Mouse (Mus musculus): ENCODE results near the gene Bysl. TPM values are rescaled to one million over a fixed set of nuclear protein-coding genes. Genes with fewer than 3 reads are reported as not detected.
A peak's percentile ranks its signal among the peaks of the same experiment; 100 is the strongest.

The Bysl gene
- polyA plus RNA-seq, 1 experiment from 2014 or later = 19.4 TPM

DNA sequence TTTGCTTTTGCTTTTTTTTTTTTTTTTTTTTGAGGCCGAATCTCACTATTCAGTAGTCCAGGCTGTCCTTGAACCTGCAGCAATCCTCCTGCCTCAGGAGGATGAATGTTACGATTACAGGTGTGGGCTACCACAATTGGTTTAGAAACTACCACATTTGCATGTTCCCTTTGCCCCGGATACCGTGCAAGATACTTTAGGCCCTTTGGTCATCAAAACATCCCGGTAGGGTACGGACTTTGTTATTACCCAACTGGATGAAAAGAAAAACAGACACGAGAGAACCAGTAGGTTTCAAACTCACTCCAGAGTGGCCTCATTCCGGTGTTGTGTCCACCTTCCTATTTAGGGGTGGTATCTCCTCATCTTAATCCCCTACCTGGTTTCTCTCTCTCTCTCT, 22.8 kb downstream of the Bysl start:
- no peaks in the 10 kb centered on the region for H3K36me3 ChIP-seq (ENCODE audit: control insufficient read depth, insufficient read depth, low read length)
- H3K27ac ChIP-seq (ENCODE audit: low read length) = no peak overlapping the region
- H3K4me1 ChIP-seq (replicated peaks; ENCODE audit: control insufficient read depth, insufficient read depth, low read length) = no peaks in the 10 kb centered on the region
- no peak for ATAC-seq (ENCODE audit: low read depth)
- H3K27me3 ChIP-seq (ENCODE audit: control insufficient read depth, insufficient read depth, low read depth, low read length) = no peaks in the 10 kb centered on the region
- H3K4me2 ChIP-seq (ENCODE audit: low read depth, low read length) = no peak overlapping the region
- no peak overlapping the region for H3K4me3 ChIP-seq (ENCODE audit: low read length)
- H3K9me3 ChIP-seq (ENCODE audit: control insufficient read depth, low read length) = no peaks in the 10 kb centered on the region
- WGBS = 81% methylated on average over 8 of the region's 8 CpGs
- H3K9ac ChIP-seq (ENCODE audit: low read length) = no peak overlapping the region

DNA sequence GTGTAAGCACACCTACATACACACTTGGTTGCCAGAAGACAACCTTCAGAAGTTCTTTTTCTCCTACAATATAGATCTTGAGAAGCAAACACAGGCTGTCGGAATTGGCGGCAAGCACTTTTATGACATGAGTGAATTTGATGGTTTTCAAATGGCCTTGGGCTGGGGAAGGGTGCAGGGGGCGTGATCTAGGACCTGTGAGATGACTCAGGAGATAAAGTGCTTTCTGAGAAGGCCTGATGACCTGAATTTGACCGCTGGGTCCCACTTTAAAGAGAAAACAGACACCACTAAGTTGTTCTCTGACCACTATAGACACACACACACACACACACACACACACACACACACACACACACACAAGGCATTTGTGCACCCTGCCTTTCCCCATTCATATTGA, 30.3 kb downstream of the Bysl start:
- Histone ChIP-seq H3K27ac (ENCODE audit: low read length) (no peak overlapping the region), H3K4me1 (replicated peaks; ENCODE audit: control insufficient read depth, insufficient read depth, low read length) (no peaks in the 10 kb centered on the region), H3K9ac (ENCODE audit: low read length) (no peak overlapping the region), H3K27me3 (ENCODE audit: control insufficient read depth, insufficient read depth, low read depth, low read length) (no peaks in the 10 kb centered on the region), H3K36me3 (ENCODE audit: control insufficient read depth, insufficient read depth, low read length) (no peaks in the 10 kb centered on the region), H3K4me3 (ENCODE audit: low read length) (no peak overlapping the region), H3K4me2 (ENCODE audit: low read depth, low read length) (no peak overlapping the region), H3K9me3 (ENCODE audit: control insufficient read depth, low read length) (no peaks in the 10 kb centered on the region)
- ATAC-seq (ENCODE audit: low read depth) = no peak
- 77% methylated on average over 4 of the region's 4 CpGs for WGBS

DNA sequence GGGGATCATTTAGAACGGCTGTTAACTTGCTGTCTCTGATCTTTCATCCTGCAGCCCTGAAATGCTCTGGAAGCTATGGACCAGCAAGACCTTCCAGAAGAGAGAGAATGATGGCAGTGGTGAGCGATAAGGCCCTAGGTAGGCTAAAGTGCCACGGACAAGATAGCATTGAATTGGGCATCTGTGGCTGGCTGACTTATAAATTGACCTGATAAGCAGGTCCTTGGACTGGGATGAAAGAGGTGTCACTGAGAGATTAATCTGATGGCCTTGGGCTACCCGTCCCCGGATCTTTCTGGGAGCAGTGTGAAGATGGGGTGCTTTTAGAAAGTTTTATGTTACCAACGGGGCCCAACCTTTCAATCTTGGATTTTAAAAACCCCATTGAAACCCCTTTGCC, 32.6 kb downstream of the Bysl start:
- Histone ChIP-seq H3K4me3 (ENCODE audit: low read length) (no peak overlapping the region), H3K4me1 (replicated peaks; ENCODE audit: control insufficient read depth, insufficient read depth, low read length) (peaks cover 3% of the 10 kb centered on the region; the same call in 1 of the 2 replicates), H3K27me3 (ENCODE audit: control insufficient read depth, insufficient read depth, low read depth, low read length) (no peaks in the 10 kb centered on the region), H3K9ac (ENCODE audit: low read length) (no peak overlapping the region), H3K36me3 (ENCODE audit: control insufficient read depth, insufficient read depth, low read length) (no peaks in the 10 kb centered on the region), H3K4me2 (ENCODE audit: low read depth, low read length) (no peak overlapping the region), H3K27ac (ENCODE audit: low read length) (no peak overlapping the region), H3K9me3 (ENCODE audit: control insufficient read depth, low read length) (no peaks in the 10 kb centered on the region)
- 79% methylated on average over 6 of the region's 6 CpGs for WGBS
- ATAC-seq (ENCODE audit: low read depth) = no peak

DNA sequence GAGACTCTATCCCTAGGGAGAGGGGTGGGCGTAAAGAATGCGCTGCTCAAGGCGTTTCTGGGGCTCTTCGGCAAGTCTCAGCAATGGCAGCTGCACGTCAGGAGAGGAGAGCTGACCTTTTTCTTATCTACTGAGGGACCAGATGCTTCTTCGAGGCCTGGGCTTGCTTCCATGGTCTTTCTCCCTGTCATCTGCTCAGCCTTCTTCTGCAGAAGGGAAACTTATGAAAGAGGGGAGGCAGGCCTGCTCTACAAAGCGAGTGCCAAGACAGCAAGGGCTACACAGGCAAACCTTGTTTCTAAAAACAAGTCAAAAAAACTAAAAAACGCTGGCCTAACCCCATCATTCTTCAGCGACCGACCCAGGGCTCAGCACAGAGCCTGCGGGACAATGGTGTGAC, 36.5 kb downstream of the Bysl start:
- Histone ChIP-seq H3K9ac (ENCODE audit: low read length) (no peak overlapping the region), H3K27me3 (ENCODE audit: control insufficient read depth, insufficient read depth, low read depth, low read length) (no peaks in the 10 kb centered on the region), H3K4me2 (ENCODE audit: low read depth, low read length) (no peak overlapping the region), H3K4me3 (ENCODE audit: low read length) (no peak overlapping the region), H3K4me1 (replicated peaks; ENCODE audit: control insufficient read depth, insufficient read depth, low read length) (peaks cover 3% of the 10 kb centered on the region; the same call in 1 of the 2 replicates), H3K9me3 (ENCODE audit: control insufficient read depth, low read length) (no peaks in the 10 kb centered on the region), H3K27ac (ENCODE audit: low read length) (peak overlapping the region; percentile 95), H3K36me3 (ENCODE audit: control insufficient read depth, insufficient read depth, low read length) (no peaks in the 10 kb centered on the region)
- 41% methylated on average over 11 of the region's 11 CpGs for WGBS
- ATAC-seq (ENCODE audit: low read depth) = peak; percentile 16; the same call in 1 of the 2 replicates

DNA sequence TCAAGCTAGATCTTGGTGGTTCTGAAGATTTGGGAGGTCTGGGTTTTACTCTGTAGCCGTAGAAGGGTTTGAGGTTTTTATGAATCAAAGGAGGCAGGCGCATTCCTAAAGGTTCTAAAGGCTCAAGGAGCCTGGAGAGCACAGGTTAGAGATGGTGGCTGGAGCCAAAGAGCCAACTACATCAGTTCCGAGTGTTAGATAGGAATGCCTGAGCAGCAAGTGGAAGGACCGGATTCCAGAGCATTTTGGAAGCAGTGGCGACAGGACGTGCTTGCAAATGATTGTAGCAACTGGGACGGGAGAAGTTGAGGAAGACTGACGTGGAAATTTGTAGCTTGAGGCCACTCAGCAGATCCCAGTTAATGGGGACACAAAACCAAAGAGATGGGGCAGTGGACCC, 37.3 kb downstream of the Bysl start:
- 52% methylated on average over 8 of the region's 8 CpGs for WGBS
- Histone ChIP-seq H3K4me2 (ENCODE audit: low read depth, low read length) (peak overlapping the region; percentile 30; the same call in 1 of the 2 replicates), H3K4me1 (replicated peaks; ENCODE audit: control insufficient read depth, insufficient read depth, low read length) (peaks cover 3% of the 10 kb centered on the region; the same call in 1 of the 2 replicates), H3K27ac (ENCODE audit: low read length) (peak overlapping the region; percentile 95), H3K4me3 (ENCODE audit: low read length) (no peak overlapping the region), H3K9ac (ENCODE audit: low read length) (no peak overlapping the region), H3K27me3 (ENCODE audit: control insufficient read depth, insufficient read depth, low read depth, low read length) (no peaks in the 10 kb centered on the region), H3K36me3 (ENCODE audit: control insufficient read depth, insufficient read depth, low read length) (no peaks in the 10 kb centered on the region), H3K9me3 (ENCODE audit: control insufficient read depth, low read length) (no peaks in the 10 kb centered on the region)
- peak; percentile 87 for ATAC-seq (ENCODE audit: low read depth)

DNA sequence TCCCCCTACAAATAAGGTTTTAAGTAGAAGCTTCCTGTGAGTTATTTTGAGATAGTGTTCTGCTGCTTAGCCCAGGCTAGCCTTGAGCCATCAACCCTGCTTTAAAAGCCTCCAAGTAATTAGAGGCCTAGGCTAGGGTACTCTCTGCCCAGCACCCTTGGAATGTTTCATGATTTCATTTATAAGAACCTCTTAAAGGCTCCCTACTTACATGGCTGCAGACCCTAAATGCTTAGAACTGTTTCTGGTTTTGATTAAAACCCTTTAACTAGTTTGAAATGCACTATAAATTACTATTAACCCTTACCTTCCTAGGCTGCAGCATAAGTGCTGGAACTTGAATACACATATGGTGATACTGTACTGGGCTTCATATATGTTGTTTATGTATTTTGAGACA, 38.9 kb downstream of the Bysl start:
- Histone ChIP-seq H3K9me3 (ENCODE audit: control insufficient read depth, low read length) (no peaks in the 10 kb centered on the region), H3K36me3 (ENCODE audit: control insufficient read depth, insufficient read depth, low read length) (no peaks in the 10 kb centered on the region), H3K4me3 (ENCODE audit: low read length) (no peak overlapping the region), H3K27ac (ENCODE audit: low read length) (no peak overlapping the region), H3K4me1 (replicated peaks; ENCODE audit: control insufficient read depth, insufficient read depth, low read length) (peaks cover 3% of the 10 kb centered on the region; the same call in 1 of the 2 replicates), H3K9ac (ENCODE audit: low read length) (no peak overlapping the region), H3K4me2 (ENCODE audit: low read depth, low read length) (no peak overlapping the region), H3K27me3 (ENCODE audit: control insufficient read depth, insufficient read depth, low read depth, low read length) (no peaks in the 10 kb centered on the region)
- ATAC-seq (ENCODE audit: low read depth) = no peak

DNA sequence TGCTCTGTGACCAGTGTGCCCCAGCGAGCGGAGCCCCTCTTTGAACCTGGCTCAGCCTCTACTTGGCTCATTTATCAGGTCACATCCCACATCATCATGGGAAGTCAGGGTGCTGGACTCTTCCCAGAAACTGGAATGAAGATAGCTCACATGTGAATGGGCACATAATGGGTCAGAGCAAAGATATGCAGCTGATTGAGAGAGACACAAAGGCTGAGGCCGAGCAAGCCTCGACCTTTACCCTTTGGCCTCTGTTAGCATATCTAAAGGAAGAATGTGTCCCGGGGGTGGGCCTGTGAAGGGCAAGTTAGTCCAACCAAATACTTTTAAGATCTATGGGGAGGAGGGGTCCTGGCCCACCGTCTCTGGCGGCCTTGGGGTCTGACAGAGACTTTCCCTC, 39.7 kb downstream of the Bysl start:
- Histone ChIP-seq H3K4me3 (ENCODE audit: low read length) (no peak overlapping the region), H3K4me2 (ENCODE audit: low read depth, low read length) (no peak overlapping the region), H3K4me1 (replicated peaks; ENCODE audit: control insufficient read depth, insufficient read depth, low read length) (peaks cover 3% of the 10 kb centered on the region; the same call in 1 of the 2 replicates), H3K36me3 (ENCODE audit: control insufficient read depth, insufficient read depth, low read length) (no peaks in the 10 kb centered on the region), H3K27ac (ENCODE audit: low read length) (no peak overlapping the region), H3K9ac (ENCODE audit: low read length) (no peak overlapping the region), H3K27me3 (ENCODE audit: control insufficient read depth, insufficient read depth, low read depth, low read length) (no peaks in the 10 kb centered on the region), H3K9me3 (ENCODE audit: control insufficient read depth, low read length) (no peaks in the 10 kb centered on the region)
- WGBS = 48% methylated on average over 7 of the region's 7 CpGs
- ATAC-seq (ENCODE audit: low read depth) = no peak

DNA sequence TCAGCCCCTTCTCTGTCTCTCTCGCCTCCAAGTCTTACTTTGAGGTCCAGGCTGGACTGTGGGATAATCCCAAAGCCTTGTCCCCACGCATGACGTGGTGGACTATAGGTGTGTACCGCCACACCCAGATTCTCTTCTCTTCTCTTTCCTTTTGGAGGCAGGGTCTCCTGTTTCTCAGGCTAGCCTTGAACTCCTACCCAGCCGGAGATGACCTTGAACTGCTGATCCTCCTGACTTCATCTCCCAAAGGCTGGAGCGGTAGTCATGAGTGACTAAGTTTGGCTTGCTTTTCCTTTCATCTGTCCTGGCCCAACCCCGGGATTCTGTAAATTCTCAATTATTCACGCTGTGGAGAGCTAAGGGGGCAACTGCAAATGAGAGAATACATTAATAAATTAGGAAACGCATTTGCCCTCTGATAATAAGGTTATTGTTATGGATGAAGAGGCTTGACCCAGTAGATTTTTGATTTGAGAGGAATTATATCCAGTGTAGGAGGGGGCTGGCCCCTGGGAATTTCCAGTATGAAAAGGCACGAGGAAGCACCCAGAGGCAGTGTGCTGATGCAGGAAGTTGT, 42.3 kb downstream of the Bysl start:
- Histone ChIP-seq H3K27ac (ENCODE audit: low read length) (no peak overlapping the region), H3K36me3 (ENCODE audit: control insufficient read depth, insufficient read depth, low read length) (no peaks in the 10 kb centered on the region), H3K4me2 (ENCODE audit: low read depth, low read length) (no peak overlapping the region), H3K27me3 (ENCODE audit: control insufficient read depth, insufficient read depth, low read depth, low read length) (no peaks in the 10 kb centered on the region), H3K4me1 (replicated peaks; ENCODE audit: control insufficient read depth, insufficient read depth, low read length) (no peaks in the 10 kb centered on the region), H3K4me3 (ENCODE audit: low read length) (no peak overlapping the region), H3K9me3 (ENCODE audit: control insufficient read depth, low read length) (no peaks in the 10 kb centered on the region), H3K9ac (ENCODE audit: low read length) (no peak overlapping the region)
- 84% methylated on average over 10 of the region's 10 CpGs for WGBS
- ATAC-seq (ENCODE audit: low read depth) = no peak

DNA sequence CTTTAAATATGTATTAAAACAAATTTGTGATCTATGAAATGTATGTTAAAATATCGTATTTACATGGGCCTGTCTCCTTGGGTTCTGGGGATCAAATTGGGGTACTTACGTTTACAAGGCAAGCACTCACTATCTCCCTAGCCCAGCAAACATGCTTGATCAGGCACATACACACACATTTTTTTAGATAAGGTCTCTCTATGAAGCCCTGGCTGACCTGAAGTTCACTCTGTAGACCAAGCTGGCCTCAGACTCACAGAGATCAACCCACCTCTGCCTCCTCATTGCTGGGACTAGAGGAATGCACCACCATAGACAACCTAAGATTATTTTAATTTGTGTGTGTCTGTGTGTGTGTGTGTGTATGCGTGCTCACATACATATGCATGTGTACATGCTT, 42.9 kb downstream of the Bysl start:
- Histone ChIP-seq H3K27ac (ENCODE audit: low read length) (no peak overlapping the region), H3K9me3 (ENCODE audit: control insufficient read depth, low read length) (no peaks in the 10 kb centered on the region), H3K4me3 (ENCODE audit: low read length) (no peak overlapping the region), H3K9ac (ENCODE audit: low read length) (no peak overlapping the region), H3K4me2 (ENCODE audit: low read depth, low read length) (no peak overlapping the region), H3K36me3 (ENCODE audit: control insufficient read depth, insufficient read depth, low read length) (no peaks in the 10 kb centered on the region), H3K27me3 (ENCODE audit: control insufficient read depth, insufficient read depth, low read depth, low read length) (no peaks in the 10 kb centered on the region), H3K4me1 (replicated peaks; ENCODE audit: control insufficient read depth, insufficient read depth, low read length) (no peaks in the 10 kb centered on the region)
- WGBS = 85% methylated on average over 3 of the region's 3 CpGs
- ATAC-seq (ENCODE audit: low read depth) = no peak

DNA sequence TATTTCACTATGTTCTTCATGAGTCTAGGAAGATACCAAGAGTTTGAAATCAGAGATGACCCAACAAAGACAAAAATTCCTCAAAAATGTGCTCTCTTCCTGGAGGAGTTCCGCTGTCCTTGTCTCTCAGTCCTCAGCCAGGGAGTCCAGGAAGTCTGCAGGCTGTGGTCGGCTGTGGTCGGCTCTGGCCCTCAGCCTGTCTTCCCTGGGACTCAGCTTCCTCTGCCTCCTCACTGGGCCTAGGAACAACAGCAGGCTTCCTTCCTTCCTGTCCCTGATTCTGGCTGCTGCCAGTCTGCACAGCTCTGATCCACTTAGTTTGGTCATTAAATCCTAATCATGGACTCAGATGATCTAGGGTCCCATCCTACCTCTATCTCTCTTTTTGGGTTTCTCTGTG, 44.0 kb downstream of the Bysl start:
- Histone ChIP-seq H3K27me3 (ENCODE audit: control insufficient read depth, insufficient read depth, low read depth, low read length) (no peaks in the 10 kb centered on the region), H3K4me3 (ENCODE audit: low read length) (no peak overlapping the region), H3K9ac (ENCODE audit: low read length) (no peak overlapping the region), H3K4me1 (replicated peaks; ENCODE audit: control insufficient read depth, insufficient read depth, low read length) (no peaks in the 10 kb centered on the region), H3K36me3 (ENCODE audit: control insufficient read depth, insufficient read depth, low read length) (no peaks in the 10 kb centered on the region), H3K9me3 (ENCODE audit: control insufficient read depth, low read length) (no peaks in the 10 kb centered on the region), H3K4me2 (ENCODE audit: low read depth, low read length) (no peak overlapping the region), H3K27ac (ENCODE audit: low read length) (peak overlapping the region; percentile 62)
- WGBS = 55% methylated on average over 3 of the region's 3 CpGs
- ATAC-seq (ENCODE audit: low read depth) = peak; percentile 86

All from lung, embryonic 16.5 days (tissue).